Mouse (Mus musculus): ENCODE measurements at regions not wholly inside any gene's neighbourhood (a gene's known extent, or its start where the extent isn't known, plus 50 kb on each side); places are given as distances from the start of the nearest gene placed in this dataset.
A peak's percentile ranks its signal among the peaks of the same experiment; 100 is the strongest.

DNA sequence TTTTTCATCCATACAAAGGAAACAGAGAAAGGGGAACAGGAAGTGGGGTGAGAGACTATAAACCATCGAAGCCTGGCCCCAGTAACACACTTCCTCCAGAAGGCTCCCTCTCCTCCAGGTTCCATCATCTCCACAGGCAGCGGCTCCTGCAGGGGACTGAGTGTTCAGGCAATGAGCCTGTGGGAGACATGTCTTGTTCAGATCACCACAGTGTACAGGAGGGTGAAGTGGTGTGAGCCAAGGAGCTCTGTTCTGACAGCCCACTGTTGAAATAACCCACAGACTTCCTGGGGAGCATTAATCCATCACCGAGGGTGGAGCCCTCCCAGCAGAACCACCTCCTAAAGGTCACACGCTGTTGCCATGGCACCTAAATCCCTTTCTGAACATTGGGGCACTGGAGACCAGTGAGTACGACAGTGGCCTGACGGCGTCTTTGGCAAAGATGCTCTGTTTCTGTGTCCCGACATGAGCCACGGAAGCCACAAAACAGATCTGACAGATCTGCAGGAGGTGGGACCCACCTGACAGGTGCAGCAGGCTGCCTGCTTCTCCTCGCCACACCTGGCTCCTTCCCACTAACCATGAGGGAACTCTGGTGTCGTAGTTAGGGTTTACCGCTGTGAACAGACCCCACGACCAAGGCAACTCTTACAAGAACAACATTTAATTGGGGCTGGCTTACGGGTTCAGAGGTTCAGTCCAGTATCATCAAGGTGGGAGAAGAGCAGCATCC is 60.9 kb downstream of the Psmg1 start:
- DNase-seq (ENCODE audit: low spot score in 2 of 2) = no peak

DNA sequence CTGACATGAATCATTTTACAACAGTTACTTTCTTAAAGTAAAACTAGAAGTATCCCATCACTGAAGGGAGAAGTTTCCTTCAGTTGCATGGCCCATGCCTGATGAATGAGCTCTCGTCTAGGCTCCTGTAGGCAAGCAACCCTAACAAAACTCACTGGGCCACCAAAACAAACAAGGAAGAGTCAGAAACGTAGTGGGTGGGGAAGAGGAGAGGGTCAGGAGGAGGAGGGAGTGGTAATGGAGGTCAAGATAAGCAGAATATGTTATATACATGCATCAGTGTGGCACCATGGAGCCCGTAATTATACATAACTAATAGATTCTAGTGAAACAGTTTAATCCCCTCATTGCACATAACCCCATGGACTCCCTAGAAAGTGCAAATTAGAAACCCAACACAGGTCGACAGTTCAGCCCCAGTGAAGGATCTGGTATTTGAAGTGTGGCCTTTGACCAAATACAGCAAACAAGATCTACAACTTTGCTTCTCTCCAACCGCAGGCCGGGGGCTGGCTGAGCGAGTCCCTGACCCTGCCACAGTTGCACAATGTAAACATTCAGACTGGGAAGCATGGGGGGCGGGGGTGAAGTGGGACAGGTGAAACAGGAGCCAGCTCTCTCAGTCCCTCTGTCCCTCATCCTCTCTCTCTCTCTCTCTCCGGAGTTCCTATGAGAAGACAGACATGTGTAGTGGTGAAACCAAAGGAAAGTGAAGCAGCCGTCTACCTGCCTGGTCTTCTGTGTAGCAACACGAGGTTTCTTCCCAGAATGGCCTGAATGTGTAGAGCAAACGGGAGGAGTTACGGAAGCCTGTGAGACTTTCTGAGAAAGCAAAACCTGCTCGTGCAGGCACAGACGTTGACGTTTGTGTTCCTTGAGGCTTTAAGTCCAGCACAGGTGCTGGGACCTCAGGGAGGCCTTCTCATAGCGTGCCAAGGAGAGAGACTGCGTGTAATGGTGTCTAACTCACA is 62.2 kb downstream of the Psmg1 start:
- DNase-seq (ENCODE audit: low spot score in 2 of 2) = no peak

DNA sequence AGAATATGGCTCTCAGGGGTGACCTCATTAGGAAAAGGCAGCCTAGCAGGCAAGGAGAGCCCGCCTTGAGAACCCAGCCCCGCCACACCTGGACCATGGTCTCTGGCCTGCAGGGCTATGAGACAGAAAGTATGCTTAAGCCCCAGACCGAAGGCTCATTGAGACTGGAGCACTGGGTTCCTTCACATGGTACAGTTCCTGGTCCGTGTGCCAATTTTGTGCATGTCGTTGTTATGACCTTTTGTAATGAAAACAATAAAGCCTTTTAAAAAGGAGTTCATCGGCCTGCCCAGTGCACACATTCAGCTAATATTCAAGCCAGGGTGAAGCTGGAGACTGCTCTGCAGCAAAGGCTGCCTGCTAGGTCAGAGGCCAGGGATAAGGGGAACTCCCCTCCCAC is 64.2 kb downstream of the Psmg1 start:
- no peak for DNase-seq (ENCODE audit: low spot score in 2 of 2)

DNA sequence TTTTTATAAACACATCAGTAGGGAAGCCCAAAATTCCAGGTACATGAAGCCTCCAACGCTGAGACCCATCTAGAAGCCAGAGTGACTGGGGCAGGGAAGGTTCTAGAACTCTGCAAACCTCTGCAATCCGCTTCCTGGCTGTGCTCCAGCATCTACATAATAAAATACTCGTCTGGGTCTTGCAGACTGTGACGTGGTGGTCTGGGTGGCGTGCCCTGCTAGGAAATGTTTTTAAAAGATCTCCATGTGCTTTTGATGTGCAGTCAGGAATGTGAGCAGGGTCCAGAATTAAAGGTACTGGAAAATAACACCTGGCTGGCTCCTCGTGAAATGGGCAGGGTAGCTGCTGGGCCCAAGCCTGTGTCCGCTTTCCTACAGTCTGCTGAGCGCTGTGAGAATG is 66.0 kb downstream of the Psmg1 start:
- no peak for DNase-seq (ENCODE audit: low spot score in 2 of 2)

DNA sequence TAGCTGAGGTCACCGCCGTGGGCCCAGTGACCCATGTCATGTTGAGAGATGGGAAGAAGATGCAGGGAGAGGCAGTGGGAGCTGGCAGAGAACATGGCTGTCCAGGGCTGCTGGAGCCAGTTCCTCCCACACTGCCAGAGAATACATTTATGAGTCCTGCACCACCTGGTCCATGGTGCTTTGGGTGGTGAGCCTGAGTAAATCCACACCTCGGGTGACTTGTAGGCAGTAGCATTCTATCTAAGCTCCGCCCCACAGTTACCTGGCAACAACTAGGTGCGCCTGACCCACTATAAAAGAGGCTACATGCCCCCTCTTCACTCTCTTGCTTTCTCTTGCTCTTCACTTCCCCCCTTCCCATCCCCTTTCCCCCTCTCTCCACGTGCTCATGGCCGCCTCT is 66.8 kb downstream of the Psmg1 start:
- no peak for DNase-seq (ENCODE audit: low spot score in 2 of 2)

DNA sequence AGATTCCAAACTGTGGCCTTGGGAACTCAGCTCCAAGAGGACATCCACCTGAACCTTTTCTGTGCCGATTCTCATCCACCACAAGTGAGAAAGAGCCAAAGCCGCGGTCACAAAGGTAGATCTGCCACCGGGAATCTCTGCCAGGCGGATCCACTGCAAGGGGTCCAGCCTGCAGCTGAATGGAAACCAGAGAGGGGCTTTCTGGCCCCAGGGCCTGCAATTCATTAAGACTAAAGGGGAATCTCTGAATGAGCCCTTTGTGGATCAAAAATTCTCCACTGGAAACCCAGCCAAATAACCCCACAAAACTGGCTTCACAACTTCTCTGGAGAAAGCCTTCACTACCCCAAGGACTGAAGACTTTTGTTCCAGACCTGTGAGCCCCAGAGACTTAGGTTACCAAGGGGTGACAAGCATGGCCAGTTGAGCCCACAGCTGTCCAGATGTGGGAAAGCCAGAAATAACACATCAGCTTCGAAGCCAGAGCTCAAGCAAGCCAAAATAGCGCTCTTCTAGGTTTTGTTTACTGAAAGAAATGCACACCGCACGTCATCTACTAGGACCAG is 68.3 kb downstream of the Psmg1 start:
- peak in 1 of 2 experiments; percentile 14 for DNase-seq (ENCODE audit: low spot score in 2 of 2)

DNA sequence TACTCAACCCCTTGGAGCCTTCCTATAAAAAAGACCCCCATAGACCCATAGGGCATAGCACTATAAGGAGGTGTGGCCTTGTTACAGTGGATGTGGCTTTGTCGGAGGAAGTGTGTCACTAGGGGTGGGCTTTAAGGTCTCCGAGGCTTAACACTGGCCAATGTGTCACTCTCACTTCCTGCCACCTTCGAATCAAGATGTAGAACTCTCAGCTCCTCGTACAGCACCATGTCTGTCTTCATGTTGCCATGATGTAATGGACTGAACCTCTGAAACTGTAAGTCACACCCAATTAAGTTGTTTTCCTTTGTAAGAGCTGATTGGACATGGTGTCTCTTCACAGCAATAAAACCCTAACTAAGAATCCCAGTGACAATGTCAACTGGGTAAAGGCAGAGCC is 69.6 kb downstream of the Psmg1 start:
- no peak for DNase-seq (ENCODE audit: low spot score in 2 of 2)

DNA sequence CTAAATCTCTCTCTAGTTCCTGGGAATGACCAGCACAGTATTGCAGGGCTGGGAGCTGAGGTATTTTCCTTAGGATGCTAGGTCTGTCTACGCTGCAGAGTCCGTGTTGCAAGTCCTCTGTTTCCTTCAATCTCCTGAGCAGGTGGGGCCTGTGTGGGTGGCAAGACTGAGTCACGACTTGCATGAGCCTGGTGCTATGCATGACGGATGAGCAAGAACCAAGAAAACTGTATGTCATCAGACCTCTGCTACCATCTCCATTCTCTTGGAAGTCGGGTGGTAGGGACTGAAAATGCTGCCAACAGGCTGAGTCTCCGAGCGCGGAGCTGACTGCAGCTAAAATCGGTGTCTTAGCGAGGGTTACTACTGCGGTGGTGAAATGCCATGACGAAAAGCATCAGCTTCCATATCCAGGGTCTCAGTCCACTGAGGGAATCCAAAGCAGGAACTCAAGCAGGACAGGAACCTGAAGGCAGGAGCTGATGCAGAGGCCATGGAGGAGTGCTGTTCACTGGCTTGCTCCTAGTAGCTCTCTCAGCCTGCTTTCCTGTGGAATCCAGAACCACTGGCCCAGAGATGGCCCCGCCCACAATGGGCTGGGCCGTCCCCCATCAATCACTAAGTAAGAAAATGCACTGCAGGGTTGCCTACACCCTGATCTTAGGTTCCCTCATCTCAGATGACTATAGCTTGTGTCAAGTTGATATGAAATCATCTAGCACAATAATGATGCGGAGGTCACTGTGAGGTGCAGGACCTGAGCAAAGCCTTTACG is 71.9 kb downstream of the Psmg1 start:
- no peak for DNase-seq (ENCODE audit: low spot score in 2 of 2)

DNA sequence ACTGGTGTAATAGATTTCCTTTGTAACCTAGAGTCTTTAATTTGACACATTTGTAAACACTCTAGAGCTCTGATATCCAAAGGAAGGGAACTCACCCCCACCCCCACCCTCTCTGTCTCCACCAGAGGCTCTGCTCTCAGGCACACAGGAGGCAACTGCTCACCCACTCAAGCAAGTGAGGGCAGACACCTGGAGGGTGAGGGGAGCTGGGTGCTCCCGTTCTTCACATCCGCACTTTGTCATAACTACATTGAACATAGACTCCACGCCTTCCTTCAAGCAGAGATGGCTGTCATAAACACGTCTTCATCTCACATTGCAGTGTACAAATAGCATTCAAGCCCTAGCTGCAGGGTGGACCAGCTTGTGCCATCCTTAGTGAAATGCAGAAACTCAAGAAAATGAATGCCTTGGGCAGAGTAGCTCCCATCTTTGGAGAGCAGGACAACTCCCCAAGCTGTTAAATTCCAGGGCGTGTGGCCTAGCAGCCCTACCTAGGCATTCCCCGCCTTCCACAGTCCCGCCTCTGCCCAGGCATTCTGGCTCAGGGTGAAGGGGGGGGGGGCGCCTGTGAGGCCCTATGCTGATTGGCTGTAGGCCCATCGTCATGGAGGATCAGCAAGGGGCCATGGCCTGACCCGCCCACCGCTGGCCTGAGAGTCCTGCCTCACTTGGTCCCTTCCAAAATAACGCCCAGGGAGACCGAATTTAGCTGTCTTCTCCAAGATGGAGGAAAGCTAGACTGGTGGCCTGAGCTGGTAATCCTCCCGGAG is 72.9 kb downstream of the Psmg1 start:
- no peak for DNase-seq (ENCODE audit: low spot score in 2 of 2)

DNA sequence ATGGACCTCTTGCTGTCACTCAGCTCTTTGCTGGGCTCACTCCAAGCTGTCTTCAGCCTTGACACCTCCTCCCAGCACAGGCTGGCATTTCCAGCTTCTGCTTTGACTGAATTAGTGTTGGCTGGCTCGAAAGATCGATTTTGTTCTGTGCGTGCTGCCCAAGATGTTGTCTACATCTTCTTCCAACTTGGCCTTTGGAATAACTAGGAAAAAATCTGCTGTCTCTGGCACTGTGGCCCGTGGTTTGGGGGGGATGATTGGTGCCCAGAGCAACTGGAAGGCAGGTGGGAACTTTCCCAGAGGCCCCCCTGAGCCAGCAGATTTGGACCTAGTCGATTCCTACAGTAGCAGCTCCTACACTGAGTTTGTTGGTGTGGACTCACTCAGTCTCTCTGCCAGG is 76.9 kb downstream of the Psmg1 start:
- DNase-seq (ENCODE audit: low spot score in 2 of 2) = peak; percentile 28 to 45

DNA sequence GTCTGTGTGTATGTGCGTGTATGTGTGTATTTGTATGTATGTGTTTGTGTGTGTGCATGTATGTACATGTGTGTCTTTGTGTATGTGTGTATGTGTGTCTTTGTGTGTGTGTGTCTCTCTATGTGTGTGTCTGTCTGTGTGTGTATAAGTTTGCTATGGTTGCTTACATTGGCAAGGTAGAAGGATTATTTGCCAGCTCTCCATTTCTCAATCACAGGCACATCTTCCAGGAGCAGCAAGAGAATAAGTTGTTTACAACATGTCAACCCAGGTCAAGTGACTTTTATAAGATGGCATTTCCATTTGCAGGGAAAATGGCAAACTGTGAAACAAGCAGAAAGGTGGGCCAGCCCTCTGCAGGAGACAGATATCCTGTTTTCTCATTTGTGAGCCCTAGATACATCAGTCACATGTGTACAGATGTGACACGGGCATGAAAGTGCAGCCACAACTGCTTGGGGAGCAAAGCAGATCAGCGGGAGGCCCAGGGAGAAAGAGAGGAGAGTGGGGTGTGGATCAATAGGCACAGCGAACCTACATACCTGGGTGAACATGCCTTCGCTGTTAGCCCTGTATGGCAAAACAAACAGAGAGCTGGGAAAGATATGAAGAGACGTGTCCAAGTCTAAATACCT is 86.1 kb downstream of the Psmg1 start:
- DNase-seq (ENCODE audit: low spot score in 2 of 2) = peak in 1 of 2 experiments; percentile 1

DNA sequence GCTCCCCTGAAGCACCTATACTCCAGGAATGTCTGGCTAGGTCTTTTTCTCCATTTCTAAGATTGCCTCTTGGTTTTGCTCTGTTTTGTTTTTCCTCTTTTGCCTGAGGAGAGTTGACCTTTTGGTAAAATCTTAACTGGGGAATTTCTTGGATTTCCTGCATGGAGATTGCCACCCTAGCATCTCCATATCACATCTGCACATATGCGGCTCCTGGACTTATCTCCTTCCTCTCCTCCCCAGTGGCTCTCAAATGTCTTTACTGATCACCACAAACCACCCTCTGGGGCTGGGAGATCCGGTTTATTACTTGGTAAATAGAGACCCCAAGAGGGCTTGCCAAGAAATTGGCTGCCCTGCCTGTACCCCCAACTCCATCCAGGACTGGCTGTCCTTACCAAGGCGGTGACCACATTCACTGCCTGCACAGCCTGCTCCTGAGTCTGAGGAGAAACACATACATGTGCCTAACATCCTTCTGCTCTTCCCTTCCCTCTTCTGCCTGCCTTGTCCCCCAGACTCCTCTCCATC is 87.3 kb downstream of the Psmg1 start:
- peak in 1 of 2 experiments; percentile 7 for DNase-seq (ENCODE audit: low spot score in 2 of 2)

DNA sequence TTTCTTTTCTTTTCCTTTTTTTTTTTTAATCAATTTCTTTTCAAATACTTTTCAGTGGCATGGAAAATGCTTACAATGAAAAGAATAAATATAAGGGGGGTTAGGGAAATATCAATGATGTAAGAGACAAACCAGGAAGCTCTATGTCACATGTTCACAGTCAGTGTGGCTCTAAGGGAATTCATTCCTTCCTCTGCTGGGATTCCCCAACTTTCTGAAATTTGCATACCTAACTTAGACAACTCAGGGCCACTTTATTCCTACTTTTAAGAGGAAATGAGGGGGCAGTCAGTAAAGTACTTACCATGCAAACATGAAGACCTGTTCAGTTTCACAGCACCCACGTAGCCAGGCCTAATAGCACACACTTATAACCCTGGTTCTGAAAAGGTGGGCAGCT is 88.6 kb downstream of the Psmg1 start:
- peak in 1 of 2 experiments; percentile 6 for DNase-seq (ENCODE audit: low spot score in 2 of 2)

DNA sequence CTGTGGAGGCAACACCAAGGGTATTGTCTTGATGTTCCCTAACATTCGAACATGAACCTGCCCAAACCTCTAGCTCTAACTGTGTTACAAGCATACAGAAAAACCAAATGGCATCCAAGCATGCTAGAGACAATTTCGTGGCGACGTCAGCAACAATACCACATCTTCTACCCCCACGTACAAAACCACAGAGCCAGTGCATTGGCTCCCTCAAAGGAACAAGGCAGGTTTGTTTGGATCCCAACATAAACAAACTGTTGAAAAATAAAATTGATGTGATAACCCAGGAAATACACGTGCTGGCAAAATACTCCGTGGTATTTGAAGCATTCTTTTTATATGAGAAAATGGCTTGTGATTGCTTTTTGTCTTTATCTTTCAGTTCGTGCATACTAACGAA is 89.4 kb downstream of the Psmg1 start:
- peak in 1 of 2 experiments; percentile 5 for DNase-seq (ENCODE audit: low spot score in 2 of 2)

DNA sequence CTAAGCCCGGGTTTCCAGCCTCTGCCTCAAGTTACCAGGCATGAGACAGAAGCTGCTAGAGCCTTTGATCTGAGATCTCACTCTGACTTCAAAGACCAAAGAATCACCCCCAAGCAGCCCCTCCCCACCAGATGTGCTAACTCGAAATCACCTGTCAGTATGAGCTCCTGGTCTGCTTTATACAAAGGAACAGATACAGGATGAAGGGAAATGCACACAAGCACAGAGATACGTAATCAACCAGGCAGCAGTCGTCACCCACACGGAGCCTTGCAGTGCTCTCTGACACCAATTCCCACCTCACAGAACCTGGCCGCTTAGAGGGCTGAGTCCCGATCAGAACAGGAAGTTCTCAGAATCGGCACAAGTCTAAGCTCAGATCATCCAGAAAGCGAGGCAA is 90.6 kb downstream of the Psmg1 start:
- DNase-seq (ENCODE audit: low spot score in 2 of 2) = peak in 1 of 2 experiments; percentile 14

DNA sequence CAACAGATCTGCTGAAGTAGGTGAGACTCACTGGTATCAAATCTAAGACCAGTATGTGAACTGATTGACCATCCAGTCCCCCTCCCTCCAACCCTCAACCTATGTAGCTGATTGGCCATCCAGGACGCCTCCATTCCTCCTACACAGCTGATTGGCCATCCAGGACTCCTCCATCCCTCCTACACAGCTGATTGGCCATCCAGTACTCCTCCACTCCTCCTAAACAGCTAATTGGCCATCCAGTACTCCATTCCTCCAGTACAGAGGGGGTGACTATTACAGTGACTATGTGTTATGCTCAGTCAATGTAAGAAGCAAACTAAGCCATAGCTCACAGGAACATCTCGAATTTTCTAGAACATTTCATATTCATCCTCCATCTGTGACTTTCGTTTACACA is 91.1 kb downstream of the Psmg1 start:
- no peak for DNase-seq (ENCODE audit: low spot score in 2 of 2)

DNA sequence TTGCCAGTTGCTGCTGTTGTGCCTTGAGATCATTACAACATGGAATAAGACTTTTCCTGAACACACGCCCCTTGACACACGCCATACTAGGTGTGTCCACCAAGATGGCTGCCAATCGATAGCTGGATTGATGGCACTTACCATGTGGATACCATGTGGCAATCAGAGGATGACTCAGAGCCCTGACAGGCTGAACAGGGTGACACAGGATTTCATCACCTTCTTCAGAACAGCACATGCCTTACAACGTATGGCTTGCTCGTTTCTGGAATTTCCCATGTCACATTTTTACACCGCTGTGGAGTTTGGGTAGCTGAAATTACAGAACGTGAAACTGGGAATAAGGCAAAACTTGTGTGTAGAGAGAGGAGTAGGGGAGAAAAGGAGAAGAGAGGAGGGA is 92.9 kb downstream of the Psmg1 start:
- peak in 1 of 2 experiments; percentile 6 for DNase-seq (ENCODE audit: low spot score in 2 of 2)

DNA sequence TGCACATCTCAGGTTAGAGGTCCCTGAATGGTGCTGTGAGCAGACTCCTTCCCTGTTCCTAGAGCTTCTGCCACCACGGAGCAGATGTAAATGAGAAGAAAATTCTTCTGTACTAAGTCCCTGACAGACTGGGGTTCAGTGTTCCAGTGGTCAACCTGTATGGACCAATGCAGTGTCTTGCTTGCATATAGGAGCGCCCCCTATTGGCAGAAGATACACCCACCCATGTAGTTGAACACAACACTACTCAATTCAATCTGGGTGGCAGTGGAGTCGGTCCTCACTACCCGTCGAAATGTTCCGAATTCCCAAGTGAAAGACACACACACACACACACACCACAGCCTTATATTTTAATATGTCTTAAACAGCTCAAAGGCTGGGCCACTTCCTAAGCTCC is 94.6 kb downstream of the Psmg1 start:
- peak in 1 of 2 experiments; percentile 6 for DNase-seq (ENCODE audit: low spot score in 2 of 2)

DNA sequence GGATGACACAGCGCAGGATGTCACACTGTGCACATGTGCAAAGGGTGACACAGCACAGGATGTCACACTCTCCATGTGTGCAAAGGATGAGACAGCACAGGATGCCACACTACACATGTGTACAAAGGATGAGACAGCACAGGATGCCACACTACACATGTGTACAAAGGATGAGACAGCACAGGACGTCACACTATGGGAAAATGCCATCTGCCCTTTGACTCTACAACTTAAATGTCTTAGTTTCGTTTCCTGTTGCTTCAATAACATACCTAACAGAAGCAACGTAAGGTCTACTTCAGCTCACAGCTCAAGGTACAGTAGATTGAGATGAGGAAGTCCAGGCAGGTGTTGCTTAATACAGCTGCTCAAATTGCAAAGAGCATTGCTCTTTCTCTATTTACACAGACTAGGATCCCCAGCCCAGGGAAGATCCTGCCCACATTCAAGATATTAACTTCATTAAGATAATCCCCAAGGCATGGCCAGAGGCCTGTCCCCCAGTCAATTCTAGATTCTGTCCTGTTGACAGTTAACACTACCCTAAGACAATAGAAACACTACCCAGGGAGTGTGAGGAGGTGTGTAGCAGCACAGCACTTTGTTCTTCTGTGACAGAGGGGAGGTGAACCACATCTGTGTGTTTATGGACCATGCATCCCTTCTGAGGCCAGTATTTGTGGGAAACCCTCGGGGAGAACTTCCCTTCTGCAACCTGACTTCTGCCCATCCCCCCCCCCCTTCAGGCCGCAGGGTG is 97.0 kb downstream of the Psmg1 start:
- peak in 1 of 2 experiments; percentile 3 for DNase-seq (ENCODE audit: low spot score in 2 of 2)

All from layer of hippocampus, postnatal 10 days (tissue).